Mouse (Mus musculus): ENCODE measurements around the gene Plpp3.

DNA sequence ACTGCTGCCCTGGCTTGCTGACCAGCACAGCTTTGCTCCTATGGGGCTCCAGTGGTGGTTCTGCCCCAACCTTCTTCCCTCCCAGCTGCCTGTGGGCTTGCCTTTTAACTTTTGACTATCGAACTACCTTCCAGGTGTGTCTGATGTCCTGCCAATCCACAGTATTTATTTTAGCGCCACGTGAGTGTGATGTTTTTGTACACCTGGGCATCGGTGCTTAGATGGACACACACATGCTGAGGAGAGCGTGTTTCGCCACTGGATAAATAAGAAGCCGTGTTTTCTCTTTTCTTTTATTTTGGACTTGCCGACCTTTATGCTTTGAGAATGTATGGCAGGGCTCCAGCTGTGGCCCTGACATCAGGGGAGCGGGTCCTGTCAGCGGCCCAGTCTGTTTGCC is 29.5 kb downstream of the Plpp3 start:
- TF ChIP-seq CTCF (IDR thresholded peaks at IDR 0.05; ENCODE audit: extremely low read depth, insufficient read depth, low read length) (no peak), POLR2A (IDR thresholded peaks at IDR 0.05; ENCODE audit: extremely low read depth, insufficient read depth, low read length) (no peak)
